Mouse (Mus musculus) cerebellum, adult 2 months (tissue): Measurements from ENCODE around the gene Asic4. TPM values are rescaled to one million over a fixed set of nuclear protein-coding genes. Genes with fewer than 3 reads are reported as not detected.
A peak's percentile ranks its signal among the peaks of the same experiment; 100 is the strongest.

ENCODE experiments used
- DNase-seq, 2 experiments: peaks; one replicate each; pipeline ENCODE4 v3.0.0; 2021
- H3K27ac ChIP-seq: fragments of 200-500 bp; 2 replicates; pipeline ENCODE4 v1.5.1; 2012; ENCODE audit warnings: low read length, control low read depth, inconsistent platforms; ENCODE audit not compliant: insufficient read depth
- H3K27me3 ChIP-seq: fragments of 200-500 bp; 2 replicates; pipeline ENCODE4 v1.6.1; 2012; ENCODE audit warnings: inconsistent platforms, mild to moderate bottlenecking, low read length, moderate library complexity; ENCODE audit not compliant: control insufficient read depth, insufficient read depth
- H3K4me1 ChIP-seq: fragments of 200-500 bp; 2 replicates; pipeline ENCODE4 v1.6.1; 2011; ENCODE audit warnings: low read length; ENCODE audit not compliant: control insufficient read depth, insufficient read depth
- H3K4me3 ChIP-seq: fragments of 200-500 bp; replicated peaks from 2 replicates; pipeline ENCODE3; 2011; ENCODE audit warnings: mild to moderate bottlenecking, low read depth, low read length, control low read depth; ENCODE audit not compliant: insufficient read depth
- CTCF ChIP-seq: fragments of 200-500 bp; IDR thresholded peaks from 2 replicates; pipeline ENCODE4 v1.5.1; 2011; ENCODE audit warnings: low read depth, mild to moderate bottlenecking, control low read depth, low read length, moderate library complexity, borderline replicate concordance; ENCODE audit not compliant: insufficient read depth
- POLR2A ChIP-seq: fragments of 200-500 bp; IDR thresholded peaks from 2 replicates; pipeline ENCODE4 v1.6.1; 2011; ENCODE audit warnings: low read length, control low read depth, borderline replicate concordance; ENCODE audit not compliant: insufficient read depth
- WGBS: fragments of 180-500 bp; shearing (Covaris S2); methylation state at CpG from one replicate; pipeline ENCODE4 v1.1.7; 2018; 5-methylcytosine and 5-hydroxymethylcytosine counted together
- polyA plus RNA-seq: library from polyadenylated mRNA; depleted of rRNA; stranded (reverse); fragments of >200 nt; gene quantifications from 2 replicates; pipeline ENCODE4 v1.2.3, GENCODE M21; 2012

Gene Asic4
- polyA plus RNA-seq, 1 experiment = 2.8 TPM

DNA sequence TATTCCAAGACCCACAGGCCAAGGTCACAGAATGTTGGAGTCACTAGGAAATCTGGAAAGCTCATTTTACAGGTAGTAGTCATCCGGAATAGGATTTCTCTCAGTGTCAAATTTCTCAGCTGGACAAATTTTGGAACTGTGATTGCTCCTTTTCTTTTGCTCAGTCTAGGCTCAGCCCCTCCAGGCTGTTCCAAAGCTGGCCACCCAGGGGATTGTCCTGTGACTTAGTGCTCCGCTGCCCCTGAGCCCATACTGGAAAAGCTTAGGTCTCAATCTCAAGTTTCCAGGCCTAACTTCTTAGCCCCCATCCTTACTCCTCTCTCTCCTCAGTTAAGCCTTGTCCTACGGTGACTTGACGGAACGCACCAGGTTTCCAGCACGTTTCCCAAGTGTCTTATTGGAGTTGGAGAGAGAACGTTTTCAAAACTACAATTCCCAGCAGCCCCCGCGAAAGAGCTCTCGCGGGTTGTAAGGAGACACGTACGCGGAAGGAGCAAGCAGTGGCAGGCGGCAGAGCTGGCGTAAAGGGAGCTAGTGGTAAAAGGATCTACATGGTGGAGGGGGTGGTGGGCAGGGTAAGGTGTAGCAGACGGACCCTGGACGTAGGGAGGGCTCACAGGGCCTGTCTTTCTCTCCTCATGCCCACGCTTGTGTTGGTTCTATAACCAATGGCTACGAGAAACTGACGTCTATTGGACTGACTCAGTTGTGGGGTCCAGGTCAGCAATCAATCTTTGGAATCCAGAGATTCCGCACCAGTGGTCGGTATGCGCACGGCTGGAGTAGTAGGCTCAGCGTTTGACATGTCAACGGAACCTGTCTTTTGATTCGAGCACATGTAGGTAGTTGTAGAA lies 14.5 kb upstream of the Asic4 start, which contains the start of gene Gmppa:
Gene Gmppa (plus strand): TSS at position 456 of the 854 bp plus-strand sequence.
- H3K27ac ChIP-seq = peak within 1 kb of the TSS; percentile 20; the same call in 1 of the 2 replicates
- peak within 1 kb of the TSS; percentile 99 for H3K4me3 ChIP-seq
- 5% methylated on average over 28 of the region's 28 CpGs for WGBS
- H3K4me1 ChIP-seq = peaks cover 24% of the 10 kb centered on the region
- H3K27me3 ChIP-seq = no peaks in the 10 kb centered on the region
- DNase-seq = peak; percentile 80 to 83
- 0 out of 2 replicates have a peak, but pooled peaks have one; percentile 5 for TF ChIP-seq CTCF
- peak; percentile 77; the same call in 1 of the 2 replicates for TF ChIP-seq POLR2A

GRCm38 (mm10) chr1:75438782-75439181 lies 11.5 kb upstream of the Asic4 start:
- TF ChIP-seq POLR2A = no peak
- TF ChIP-seq CTCF = no peak
- Histone ChIP-seq H3K4me1 (peaks cover 49% of the 10 kb centered on the region), H3K4me3 (no peak overlapping the region), H3K27me3 (no peaks in the 10 kb centered on the region), H3K27ac (no peak overlapping the region)
- 83% methylated on average over 8 of the region's 9 CpGs for WGBS
- DNase-seq = no peak

- no peaks in the 10 kb centered on the region for H3K27me3 ChIP-seq
- peak; percentile 63 to 66 for DNase-seq
- H3K4me1 ChIP-seq = peaks cover 67% of the 10 kb centered on the region
- TF ChIP-seq POLR2A (0 out of 2 replicates have a peak, but pooled peaks have one; percentile 19), CTCF (no peak)
- 20% methylated on average over 7 of the region's 7 CpGs for WGBS
- peak overlapping the region; percentile 98 for H3K27ac ChIP-seq
- peak overlapping the region; percentile 9 for H3K4me3 ChIP-seq
These were observed 9.6 kb upstream of the Asic4 start for GRCm38 (mm10) chr1:75440661-75441060.

- peaks cover 72% of the 10 kb centered on the region for H3K4me1 ChIP-seq
- WGBS = 56% methylated on average over 15 of the region's 15 CpGs
These were observed 8.7 kb upstream of the Asic4 start for GRCm38 (mm10) chr1:75441471-75441996.

DNA sequence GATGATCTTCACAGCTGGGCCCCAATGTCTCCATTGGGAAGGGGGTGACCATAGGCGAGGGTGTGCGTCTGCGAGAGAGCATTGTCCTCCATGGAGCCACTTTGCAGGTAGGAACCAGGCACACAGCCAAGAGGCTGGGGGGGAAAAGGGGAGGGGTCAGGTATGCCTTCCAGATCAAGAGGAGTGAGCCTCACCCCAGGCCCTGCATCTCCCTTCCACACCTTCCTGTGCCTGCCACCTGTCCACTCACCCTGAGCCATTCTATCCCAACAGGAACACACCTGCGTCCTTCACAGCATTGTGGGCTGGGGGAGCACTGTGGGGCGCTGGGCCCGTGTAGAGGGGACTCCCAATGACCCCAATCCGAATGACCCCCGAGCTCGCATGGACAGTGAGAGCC lies 8.1 kb upstream of the Asic4 start:
- peak overlapping the region; percentile 98 for H3K27ac ChIP-seq
- TF ChIP-seq POLR2A = no peak
- no peak for TF ChIP-seq CTCF
- no peaks in the 10 kb centered on the region for H3K27me3 ChIP-seq
- WGBS = 31% methylated on average over 9 of the region's 9 CpGs
- H3K4me3 ChIP-seq = no peak overlapping the region
- peaks cover 71% of the 10 kb centered on the region for H3K4me1 ChIP-seq
- DNase-seq = peak; percentile 73 to 74

More at GRCm38 (mm10) chr1:75441471-75441996, 8.7 kb upstream of the Asic4 start:
- TF ChIP-seq CTCF (no peak), POLR2A (no peak)
- Histone ChIP-seq H3K27me3 (no peaks in the 10 kb centered on the region), H3K27ac (peak overlapping the region; percentile 98), H3K4me3 (no peak overlapping the region)
- DNase-seq = no peak

GRCm38 (mm10) chr1:75442811-75443210 lies 7.4 kb upstream of the Asic4 start:
- H3K4me1 ChIP-seq = peaks cover 74% of the 10 kb centered on the region
- WGBS = 3% methylated on average over 8 of the region's 8 CpGs

GRCm38 (mm10) chr1:75443247-75444024 lies 6.8 kb upstream of the Asic4 start:
- 8% methylated on average over 13 of the region's 13 CpGs for WGBS
- H3K27me3 ChIP-seq = no peaks in the 10 kb centered on the region
- H3K27ac ChIP-seq = peak overlapping the region; percentile 98
- DNase-seq = peak; percentile 78 to 80
- TF ChIP-seq CTCF = no peak
- no peak for TF ChIP-seq POLR2A
- peaks cover 74% of the 10 kb centered on the region for H3K4me1 ChIP-seq
- H3K4me3 ChIP-seq = no peak overlapping the region

More at GRCm38 (mm10) chr1:75442811-75443210, 7.4 kb upstream of the Asic4 start:
- Histone ChIP-seq H3K4me3 (no peak overlapping the region), H3K27ac (peak overlapping the region; percentile 98), H3K27me3 (no peaks in the 10 kb centered on the region)
- TF ChIP-seq POLR2A = no peak
- no peak for TF ChIP-seq CTCF
- DNase-seq = peak; percentile 91 to 95
